Mouse (Mus musculus) left cerebral cortex, postnatal 10 days (tissue): ENCODE measurements around the gene Retreg1. TPM values are rescaled to one million over a fixed set of nuclear protein-coding genes. Genes with fewer than 3 reads are reported as not detected.

Experiments used
- DNase-seq, 2 experiments: peaks; one replicate each; pipeline ENCODE4 v3.0.0; 2021 to 2022; ENCODE audit warnings: low spot score in 2 of 2, mixed read lengths in 1 of 2; ENCODE audit errors: extremely low spot score in 1 of 2
- intact Hi-C: fragments of 180-260 bp; cut with DNase I; formaldehyde crosslinking; loops from one replicate; pipeline ENCODE4 v1.15.1; 2025
- total RNA-seq, 2 experiments: library from RNA; stranded (reverse); gene quantifications; 2 replicates each; pipeline ENCODE4 v1.2.3; 2021

Retreg1 gene
- total RNA-seq, 2 experiments from 2014 or later, result 42.1 to 44.2 TPM

GRCm38 (mm10) chr15:25932497-25932896, 89.5 kb downstream of the Retreg1 start:
- intact Hi-C loops, result no loop called here
- no peak for DNase-seq

GRCm38 (mm10) chr15:25932937-25933684, 90.1 kb downstream of the Retreg1 start:
- DNase-seq, result peak in 1 of 2 experiments; percentile 49
- intact Hi-C loops, result no loop called here

- intact Hi-C loops, result no loop called here
These were observed 90.7 kb downstream of the Retreg1 start for GRCm38 (mm10) chr15:25933685-25934108.

GRCm38 (mm10) chr15:25934411-25934810, 91.4 kb downstream of the Retreg1 start:
- intact Hi-C loops, result no loop called here
- no peak for DNase-seq

More at GRCm38 (mm10) chr15:25933685-25934108, 90.7 kb downstream of the Retreg1 start:
- no peak for DNase-seq

- intact Hi-C loops, result no loop called here
- DNase-seq, result no peak
These were observed 95.5 kb downstream of the Retreg1 start for GRCm38 (mm10) chr15:25938496-25938895.

- DNase-seq, result no peak
- intact Hi-C loops, result loop anchor here (5.0 kb wide), 1 partner anchor 128 kb away; no protein-coding TSS in a partner anchor
These were observed 97.7 kb downstream of the Retreg1 start for GRCm38 (mm10) chr15:25940397-25941377.

GRCm38 (mm10) chr15:25941514-25941913, 98.5 kb downstream of the Retreg1 start:
- intact Hi-C loops, result loop anchor here (5.0 kb wide), 1 partner anchor 129 kb away; no protein-coding TSS in a partner anchor
- no peak for DNase-seq

- DNase-seq, result no peak
- intact Hi-C loops, result loop anchor here (5.0 kb wide), 1 partner anchor 130 kb away; no protein-coding TSS in a partner anchor
These were observed 99.4 kb downstream of the Retreg1 start for GRCm38 (mm10) chr15:25942415-25942814.

GRCm38 (mm10) chr15:25943386-25944137, 100.6 kb downstream of the Retreg1 start:
- intact Hi-C loops, result loop anchor here (5.0 kb wide), 1 partner anchor 131 kb away; no protein-coding TSS in a partner anchor
- no peak for DNase-seq

- intact Hi-C loops, result no loop called here
- no peak for DNase-seq
These were observed 102.2 kb downstream of the Retreg1 start for GRCm38 (mm10) chr15:25945224-25945623.

- no peak for DNase-seq
- intact Hi-C loops, result no loop called here
These were observed 103.5 kb downstream of the Retreg1 start for GRCm38 (mm10) chr15:25946482-25946881.

- no peak for DNase-seq
- intact Hi-C loops, result no loop called here
These were observed 104.4 kb downstream of the Retreg1 start for GRCm38 (mm10) chr15:25947383-25947782.

- no peak for DNase-seq
- intact Hi-C loops, result no loop called here
These were observed 105.6 kb downstream of the Retreg1 start for GRCm38 (mm10) chr15:25948257-25949223.

- no peak for DNase-seq
- intact Hi-C loops, result loop anchor here (10.0 kb wide), 1 partner anchor 515 kb away; no protein-coding TSS in a partner anchor
These were observed 106.7 kb downstream of the Retreg1 start for GRCm38 (mm10) chr15:25949696-25950095.

GRCm38 (mm10) chr15:25950584-25950983, 107.6 kb downstream of the Retreg1 start:
- DNase-seq, result no peak
- intact Hi-C loops, result loop anchor here (10.0 kb wide), 1 partner anchor 516 kb away; no protein-coding TSS in a partner anchor

GRCm38 (mm10) chr15:25951037-25951436, 108.1 kb downstream of the Retreg1 start:
- no peak for DNase-seq
- intact Hi-C loops, result loop anchor here (10.0 kb wide), 1 partner anchor 516 kb away; no protein-coding TSS in a partner anchor

GRCm38 (mm10) chr15:25956001-25956400, 113.0 kb downstream of the Retreg1 start:
- DNase-seq, result no peak
- intact Hi-C loops, result loop anchor here (5.0 to 10.0 kb wide), 2 partner anchors 224 to 521 kb away; no protein-coding TSS in a partner anchor
